Mouse (Mus musculus): Measurements from ENCODE around the gene Sash1. TPM values are rescaled to one million over a fixed set of nuclear protein-coding genes. Genes with fewer than 3 reads are reported as not detected.

The Sash1 gene
- 18.4 and 47.5 TPM in 2 replicates for polyA plus RNA-seq (2012; rRNA removed)

GRCm38 (mm10) chr10:8885630-8886527 lies at the start of gene Sash1:
TSS of gene Sash1 (minus strand) at chr10:8886070.

Measured in ovary, adult 2 months (tissue).